Mouse (Mus musculus) embryo, embryonic 11.5 days (tissue): ENCODE results near the gene Osbpl6.

Experiments
- DNase-seq: peaks from one replicate; pipeline ENCODE4 v3.0.0-alpha.2; 2012; ENCODE audit warnings: low read depth, low spot score

Gene Osbpl6

GRCm38 (mm10) chr2:76498891-76499290 is 92.6 kb downstream of the Osbpl6 start:
- DNase-seq, result no peak

GRCm38 (mm10) chr2:76504122-76504839 is 98.0 kb downstream of the Osbpl6 start:
- DNase-seq, result no peak

GRCm38 (mm10) chr2:76504989-76505388 is 98.7 kb downstream of the Osbpl6 start:
- DNase-seq, result no peak

- DNase-seq, result no peak
Observed at GRCm38 (mm10) chr2:76511281-76511721, 105.0 kb downstream of the Osbpl6 start.

- DNase-seq, result no peak
Observed at GRCm38 (mm10) chr2:76512133-76512532, 105.8 kb downstream of the Osbpl6 start.

GRCm38 (mm10) chr2:76512888-76513287 is 106.6 kb downstream of the Osbpl6 start:
- no peak for DNase-seq

- no peak for DNase-seq
Observed at GRCm38 (mm10) chr2:76513296-76513695, 107.0 kb downstream of the Osbpl6 start.

- DNase-seq, result no peak
Observed at GRCm38 (mm10) chr2:76517471-76517870, 111.2 kb downstream of the Osbpl6 start.

GRCm38 (mm10) chr2:76518407-76519063 is 112.2 kb downstream of the Osbpl6 start:
- no peak for DNase-seq

GRCm38 (mm10) chr2:76521585-76521984 is 115.3 kb downstream of the Osbpl6 start:
- DNase-seq, result no peak

GRCm38 (mm10) chr2:76524451-76524850 is 118.1 kb downstream of the Osbpl6 start:
- no peak for DNase-seq

GRCm38 (mm10) chr2:76525645-76526044 is 119.3 kb downstream of the Osbpl6 start:
- no peak for DNase-seq

GRCm38 (mm10) chr2:76532490-76533126 is 126.3 kb downstream of the Osbpl6 start:
- DNase-seq, result no peak

GRCm38 (mm10) chr2:76534932-76535331 is 128.6 kb downstream of the Osbpl6 start:
- no peak for DNase-seq

- DNase-seq, result no peak
Observed at GRCm38 (mm10) chr2:76541900-76542299, 135.6 kb downstream of the Osbpl6 start.

- DNase-seq, result no peak
Observed at GRCm38 (mm10) chr2:76542921-76543320, 136.6 kb downstream of the Osbpl6 start.

GRCm38 (mm10) chr2:76545539-76545938 is 139.2 kb downstream of the Osbpl6 start:
- no peak for DNase-seq

GRCm38 (mm10) chr2:76548171-76548570 is 141.9 kb downstream of the Osbpl6 start:
- no peak for DNase-seq

- DNase-seq, result no peak
Observed at GRCm38 (mm10) chr2:76548836-76549235, 142.5 kb downstream of the Osbpl6 start.

GRCm38 (mm10) chr2:76549316-76549715 is 143.0 kb downstream of the Osbpl6 start:
- no peak for DNase-seq

GRCm38 (mm10) chr2:76555852-76556558 is 149.7 kb downstream of the Osbpl6 start:
- no peak for DNase-seq

GRCm38 (mm10) chr2:76560146-76560545 is 153.8 kb downstream of the Osbpl6 start:
- DNase-seq, result no peak
